Mouse (Mus musculus) stomach, embryonic 15.5 days (tissue): ENCODE results near the gene Irf2. TPM values are rescaled to one million over a fixed set of nuclear protein-coding genes. Genes with fewer than 3 reads are reported as not detected.
"Not testable (repeated sequence)": the region's sequence is repeated elsewhere in the genome, so short reads cannot be mapped to it uniquely, and the experiment has no call there.

Experiments used
- ATAC-seq: fragments of 200-750 bp; cut with Nextera tagmentation; 2 replicates; pipeline ENCODE4 v1.8.0; 2017; ENCODE audit warnings: low read depth, moderate number of reproducible peaks, moderate TSS enrichment; ENCODE audit not compliant: insufficient read depth, low FRiP score
- H3K27ac ChIP-seq: fragments of 300-500 bp; sonication (generic); 2 replicates; pipeline ENCODE4 v1.5.1; 2015; ENCODE audit warnings: mild to moderate bottlenecking, inconsistent platforms
- H3K27me3 ChIP-seq: fragments of 300-500 bp; sonication (generic); replicated peaks from 2 replicates; pipeline ENCODE4 v1.6.1; 2015; ENCODE audit warnings: inconsistent platforms
- H3K36me3 ChIP-seq: fragments of 300-500 bp; sonication (generic); 2 replicates; pipeline ENCODE4 v1.6.1; 2015; ENCODE audit warnings: inconsistent platforms
- H3K4me1 ChIP-seq: fragments of 300-500 bp; sonication (generic); 2 replicates; pipeline ENCODE4 v1.6.1; 2015; ENCODE audit warnings: inconsistent platforms
- H3K4me2 ChIP-seq: fragments of 300-500 bp; sonication (generic); 2 replicates; pipeline ENCODE4 v1.6.1; 2015; ENCODE audit warnings: mild to moderate bottlenecking, inconsistent platforms
- H3K4me3 ChIP-seq: fragments of 300-500 bp; sonication (generic); replicated peaks from 2 replicates; pipeline ENCODE4 v1.5.1; 2015; ENCODE audit warnings: inconsistent platforms
- H3K9ac ChIP-seq: fragments of 300-500 bp; sonication (generic); 2 replicates; pipeline ENCODE4 v1.6.1; 2015; ENCODE audit warnings: inconsistent platforms
- H3K9me3 ChIP-seq: fragments of 300-500 bp; sonication (generic); 2 replicates; pipeline ENCODE4 v1.6.1; 2016; ENCODE audit warnings: inconsistent platforms
- WGBS: fragments of 180-500 bp; shearing (Covaris S2); methylation state at CpG from one replicate; pipeline ENCODE4 v1.1.7; 2015; 5-methylcytosine and 5-hydroxymethylcytosine counted together
- polyA plus RNA-seq: library from polyadenylated mRNA; unstranded; fragments of >200 nt; fragmentation: Nextera tagmentation; extraction: Ambion mirVana; gene quantifications from 2 replicates; pipeline ENCODE4 v1.2.1, GENCODE M21; 2015

The Irf2 gene
- polyA plus RNA-seq, 1 experiment from 2014 or later, result 34.5 TPM

- H3K9ac ChIP-seq, result no peak overlapping the region
- no peaks in the 10 kb centered on the region for H3K36me3 ChIP-seq
- H3K4me3 ChIP-seq, result no peak overlapping the region
- no peaks in the 10 kb centered on the region for H3K9me3 ChIP-seq
- 87% methylated on average over 11 of the region's 11 CpGs for WGBS
- no peaks in the 10 kb centered on the region for H3K4me1 ChIP-seq
- no peak overlapping the region for H3K27ac ChIP-seq
- ATAC-seq, result no peak
- H3K27me3 ChIP-seq, result no peaks in the 10 kb centered on the region
- H3K4me2 ChIP-seq, result no peak overlapping the region
These were observed 26.4 kb upstream of the Irf2 start for GRCm38 (mm10) chr8:46713178-46713577.

- ATAC-seq, result no peak
- Histone ChIP-seq H3K27me3 (no peaks in the 10 kb centered on the region), H3K9me3 (no peaks in the 10 kb centered on the region), H3K4me1 (no peaks in the 10 kb centered on the region), H3K27ac (peak overlapping the region; percentile 31; the same call in 1 of the 2 replicates), H3K4me3 (no peak overlapping the region), H3K36me3 (no peaks in the 10 kb centered on the region), H3K9ac (no peak overlapping the region), H3K4me2 (no peak overlapping the region)
- WGBS, result 47% methylated on average over 6 of the region's 6 CpGs
These were observed 25.7 kb upstream of the Irf2 start for GRCm38 (mm10) chr8:46713844-46714243.

- no peak for ATAC-seq
- Histone ChIP-seq H3K27me3 (no peaks in the 10 kb centered on the region), H3K4me3 (no peak overlapping the region), H3K4me1 (no peaks in the 10 kb centered on the region), H3K9ac (no peak overlapping the region), H3K27ac (no peak overlapping the region), H3K36me3 (no peaks in the 10 kb centered on the region), H3K4me2 (no peak overlapping the region), H3K9me3 (no peaks in the 10 kb centered on the region)
- WGBS, result 53% methylated on average over 3 of the region's 3 CpGs
These were observed 25.1 kb upstream of the Irf2 start for GRCm38 (mm10) chr8:46714400-46714799.

GRCm38 (mm10) chr8:46716477-46716876 is 23.1 kb upstream of the Irf2 start:
- H3K4me1 ChIP-seq, result no peaks in the 10 kb centered on the region
- WGBS, result 26% methylated on average over 11 of the region's 11 CpGs
- no peak overlapping the region for H3K4me3 ChIP-seq
- no peaks in the 10 kb centered on the region for H3K27me3 ChIP-seq
- no peaks in the 10 kb centered on the region for H3K36me3 ChIP-seq
- H3K9me3 ChIP-seq, result no peaks in the 10 kb centered on the region
- no peak for ATAC-seq
- 0 out of 2 replicates have a peak overlapping the region, but pooled peaks have one; percentile 0 for H3K4me2 ChIP-seq
- H3K9ac ChIP-seq, result no peak overlapping the region
- no peak overlapping the region for H3K27ac ChIP-seq

GRCm38 (mm10) chr8:46717170-46717569 is 22.4 kb upstream of the Irf2 start:
- H3K36me3 ChIP-seq, result no peaks in the 10 kb centered on the region
- no peaks in the 10 kb centered on the region for H3K9me3 ChIP-seq
- H3K4me1 ChIP-seq, result no peaks in the 10 kb centered on the region
- no peak overlapping the region for H3K9ac ChIP-seq
- H3K4me2 ChIP-seq, result no peak overlapping the region
- no peaks in the 10 kb centered on the region for H3K27me3 ChIP-seq
- H3K27ac ChIP-seq, result no peak overlapping the region
- ATAC-seq, result no peak
- 55% methylated on average over 6 of the region's 6 CpGs for WGBS
- H3K4me3 ChIP-seq, result no peak overlapping the region

- H3K27ac ChIP-seq, result no peak overlapping the region
- WGBS, result 82% methylated on average over 8 of the region's 8 CpGs
- no peak overlapping the region for H3K4me3 ChIP-seq
- no peaks in the 10 kb centered on the region for H3K36me3 ChIP-seq
- H3K4me1 ChIP-seq, result no peaks in the 10 kb centered on the region
- no peak overlapping the region for H3K9ac ChIP-seq
- no peaks in the 10 kb centered on the region for H3K9me3 ChIP-seq
- no peak overlapping the region for H3K4me2 ChIP-seq
- H3K27me3 ChIP-seq, result no peaks in the 10 kb centered on the region
- no peak for ATAC-seq
These were observed 21.2 kb upstream of the Irf2 start for GRCm38 (mm10) chr8:46718301-46718700.

- H3K4me2 ChIP-seq, result no peak overlapping the region
- no peak for ATAC-seq
- H3K4me3 ChIP-seq, result no peak overlapping the region
- H3K27me3 ChIP-seq, result no peaks in the 10 kb centered on the region
- H3K4me1 ChIP-seq, result no peaks in the 10 kb centered on the region
- 86% methylated on average over 5 of the region's 5 CpGs for WGBS
- H3K27ac ChIP-seq, result no peak overlapping the region
- no peaks in the 10 kb centered on the region for H3K9me3 ChIP-seq
- no peak overlapping the region for H3K9ac ChIP-seq
- H3K36me3 ChIP-seq, result no peaks in the 10 kb centered on the region
These were observed 20.8 kb upstream of the Irf2 start for GRCm38 (mm10) chr8:46718747-46719146.

- H3K27ac ChIP-seq, result no peak overlapping the region
- H3K4me3 ChIP-seq, result no peak overlapping the region
- H3K4me2 ChIP-seq, result no peak overlapping the region
- ATAC-seq, result no peak
- 50% methylated on average over 4 of the region's 4 CpGs for WGBS
- no peaks in the 10 kb centered on the region for H3K4me1 ChIP-seq
- H3K9me3 ChIP-seq, result no peaks in the 10 kb centered on the region
- no peak overlapping the region for H3K9ac ChIP-seq
- no peaks in the 10 kb centered on the region for H3K27me3 ChIP-seq
- no peaks in the 10 kb centered on the region for H3K36me3 ChIP-seq
These were observed 18.9 kb upstream of the Irf2 start for GRCm38 (mm10) chr8:46720656-46721055.

- Histone ChIP-seq H3K27ac (no peak overlapping the region), H3K36me3 (no peaks in the 10 kb centered on the region), H3K27me3 (no peaks in the 10 kb centered on the region), H3K4me1 (no peaks in the 10 kb centered on the region), H3K4me2 (no peak overlapping the region), H3K9ac (no peak overlapping the region), H3K4me3 (no peak overlapping the region), H3K9me3 (no peaks in the 10 kb centered on the region)
- peak; percentile 56 for ATAC-seq
- 83% methylated on average over 11 of the region's 11 CpGs for WGBS
These were observed 18.3 kb upstream of the Irf2 start for GRCm38 (mm10) chr8:46721065-46721845.

GRCm38 (mm10) chr8:46722536-46722935 is 17.0 kb upstream of the Irf2 start:
- Histone ChIP-seq H3K4me2 (no peak overlapping the region), H3K27ac (no peak overlapping the region), H3K4me3 (no peak overlapping the region), H3K9ac (no peak overlapping the region), H3K27me3 (no peaks in the 10 kb centered on the region), H3K9me3 (no peaks in the 10 kb centered on the region), H3K36me3 (no peaks in the 10 kb centered on the region), H3K4me1 (no peaks in the 10 kb centered on the region)
- no peak for ATAC-seq
- 35% methylated on average over 2 of the region's 2 CpGs for WGBS

GRCm38 (mm10) chr8:46726383-46726782 is 13.1 kb upstream of the Irf2 start:
- Histone ChIP-seq H3K4me2 (no peak overlapping the region), H3K9me3 (no peaks in the 10 kb centered on the region), H3K4me1 (no peaks in the 10 kb centered on the region), H3K4me3 (no peak overlapping the region), H3K27me3 (no peaks in the 10 kb centered on the region), H3K27ac (no peak overlapping the region), H3K9ac (no peak overlapping the region), H3K36me3 (no peaks in the 10 kb centered on the region)
- WGBS, result 87% methylated on average over 2 of the region's 2 CpGs
- ATAC-seq, result no peak

- H3K4me3 ChIP-seq, H3K27me3 ChIP-seq, H3K9me3 ChIP-seq, H3K4me2 ChIP-seq, ATAC-seq, H3K36me3 ChIP-seq, H3K27ac ChIP-seq, H3K9ac ChIP-seq, H3K4me1 ChIP-seq: not testable (repeated sequence)
- 78% methylated on average over 1 of the region's 1 CpGs for WGBS
These were observed 9.9 kb upstream of the Irf2 start for GRCm38 (mm10) chr8:46729671-46730070.
